Mouse (Mus musculus) right cerebral cortex, postnatal 14 days (tissue): ENCODE measurements around the gene Tmem86a.

ENCODE experiments used
- DNase-seq: peaks from one replicate; pipeline ENCODE4 v3.0.0; 2022

Gene Tmem86a

DNA sequence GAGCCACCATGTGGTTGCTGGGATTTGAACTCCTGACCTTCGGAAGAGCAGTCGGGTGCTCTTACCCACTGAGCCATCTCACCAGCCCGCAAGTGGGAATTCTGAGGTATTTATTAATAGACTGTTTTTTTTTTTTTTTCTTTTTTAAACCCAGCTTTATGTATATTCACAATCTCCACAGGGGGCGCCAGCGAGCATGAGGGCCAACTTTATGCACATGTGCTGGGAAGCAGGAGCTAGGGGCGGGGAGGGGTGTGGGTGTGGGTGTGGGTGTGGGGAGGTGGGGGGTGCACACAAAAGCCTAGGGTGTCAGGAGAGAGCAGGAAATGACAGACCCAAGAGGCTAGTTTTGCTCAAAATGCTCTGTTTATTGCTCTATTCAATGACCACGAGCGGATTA is 27.1 kb downstream of the Tmem86a start:
- DNase-seq, result peak; percentile 75

DNA sequence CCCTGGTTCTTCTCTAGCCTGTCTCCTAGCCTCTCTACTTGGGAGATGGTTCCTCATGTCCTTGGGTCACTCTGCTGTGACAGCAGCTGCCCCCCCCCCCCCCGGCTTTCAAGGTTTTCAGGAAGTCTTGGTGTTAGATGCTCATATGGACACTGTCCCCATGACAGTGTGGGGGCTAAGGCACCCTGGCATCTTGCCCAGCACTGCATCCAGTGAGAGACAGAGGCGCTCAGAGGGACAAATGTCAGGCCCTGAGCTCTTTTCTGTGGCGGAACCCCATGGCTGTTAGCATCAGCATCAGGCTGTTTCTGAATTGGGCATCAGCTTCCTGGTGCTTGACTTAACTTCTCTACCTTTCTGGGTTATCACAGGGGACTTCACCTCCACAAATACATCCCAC is 30.5 kb downstream of the Tmem86a start:
- peak; percentile 56 for DNase-seq

GRCm38 (mm10) chr7:47081277-47081676 is 30.9 kb downstream of the Tmem86a start:
- peak; percentile 82 for DNase-seq

GRCm38 (mm10) chr7:47085075-47085474 is 34.7 kb downstream of the Tmem86a start:
- DNase-seq, result no peak

- DNase-seq, result no peak
Measured at GRCm38 (mm10) chr7:47093935-47094334, 43.5 kb downstream of the Tmem86a start.

DNA sequence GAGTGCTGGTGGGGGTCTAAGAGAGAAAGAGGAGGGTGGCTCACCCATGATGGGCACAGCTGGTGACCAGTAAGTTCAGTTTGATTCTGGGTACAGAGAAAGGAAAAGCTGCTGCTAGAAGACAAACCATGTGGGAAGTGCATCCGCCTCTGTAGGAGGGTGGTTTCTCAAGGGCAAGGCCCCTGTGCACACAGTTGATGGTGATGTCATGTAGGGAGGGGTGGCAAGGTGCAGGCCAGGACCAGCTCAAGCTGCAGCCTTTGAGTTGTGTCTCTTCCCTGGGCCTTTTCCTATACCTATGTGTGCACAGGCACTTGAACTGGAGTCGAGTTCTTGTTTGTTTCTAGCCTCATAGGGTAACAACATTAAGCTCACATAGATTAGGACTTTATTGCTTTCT is 44.6 kb downstream of the Tmem86a start:
- no peak for DNase-seq

GRCm38 (mm10) chr7:47098044-47098443 is 47.6 kb downstream of the Tmem86a start:
- peak; percentile 43 for DNase-seq

DNA sequence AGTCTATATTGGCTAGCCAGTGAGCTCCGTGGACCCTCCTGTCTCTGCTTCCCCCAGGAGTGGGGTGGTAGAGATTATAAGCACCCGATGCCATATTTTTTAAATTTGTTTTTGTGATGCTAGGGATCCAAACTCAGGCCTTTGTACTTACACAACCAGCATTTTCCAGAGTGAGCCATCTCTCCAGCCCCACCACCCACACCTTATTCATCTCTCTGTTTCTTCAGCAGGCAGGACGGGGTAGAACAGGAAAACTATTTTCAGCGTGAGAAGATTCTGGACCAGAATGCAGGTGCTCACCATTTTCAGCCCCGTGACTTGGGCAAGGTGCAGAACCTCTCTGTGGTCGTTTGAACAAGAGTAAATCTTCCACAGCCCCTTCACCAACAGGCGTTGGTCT is 48.9 kb downstream of the Tmem86a start:
- no peak for DNase-seq

- DNase-seq, result no peak
Measured at GRCm38 (mm10) chr7:47100615-47101014, 50.2 kb downstream of the Tmem86a start.

GRCm38 (mm10) chr7:47102970-47103369 is 52.6 kb downstream of the Tmem86a start:
- no peak for DNase-seq

- DNase-seq, result no peak
Measured at GRCm38 (mm10) chr7:47103671-47104414, 53.4 kb downstream of the Tmem86a start.
